Mouse (Mus musculus): Measurements from ENCODE around the gene Rdh7.
"Not testable (repeated sequence)": the region's sequence is repeated elsewhere in the genome, so short reads cannot be mapped to it uniquely, and the experiment has no call there.

Gene Rdh7

DNA sequence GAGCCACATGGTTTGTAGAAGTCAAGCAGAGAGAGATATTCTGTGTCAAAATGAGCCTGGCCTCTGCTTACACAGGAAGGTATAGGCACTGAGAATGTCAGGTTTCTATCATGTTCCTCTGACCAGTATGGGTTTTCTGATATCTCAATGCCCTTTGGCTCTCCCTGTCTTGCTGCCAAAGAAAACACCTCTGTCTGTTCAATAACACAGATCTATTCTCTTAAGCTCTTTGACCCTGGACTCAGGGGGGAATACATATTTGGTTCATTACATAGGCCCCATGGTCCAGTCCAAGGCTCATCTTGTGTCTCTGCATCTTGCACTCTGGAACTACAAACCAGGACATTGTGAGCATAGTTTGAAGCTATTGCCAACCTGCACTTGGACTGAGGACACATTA, at the start of gene Rdh7:
Gene Rdh7, minus strand, starts transcription at position 213 of the 400 bp plus-strand sequence.
- no peak for DNase-seq (ENCODE audit: extremely low read depth, insufficient read length, low spot score)

DNA sequence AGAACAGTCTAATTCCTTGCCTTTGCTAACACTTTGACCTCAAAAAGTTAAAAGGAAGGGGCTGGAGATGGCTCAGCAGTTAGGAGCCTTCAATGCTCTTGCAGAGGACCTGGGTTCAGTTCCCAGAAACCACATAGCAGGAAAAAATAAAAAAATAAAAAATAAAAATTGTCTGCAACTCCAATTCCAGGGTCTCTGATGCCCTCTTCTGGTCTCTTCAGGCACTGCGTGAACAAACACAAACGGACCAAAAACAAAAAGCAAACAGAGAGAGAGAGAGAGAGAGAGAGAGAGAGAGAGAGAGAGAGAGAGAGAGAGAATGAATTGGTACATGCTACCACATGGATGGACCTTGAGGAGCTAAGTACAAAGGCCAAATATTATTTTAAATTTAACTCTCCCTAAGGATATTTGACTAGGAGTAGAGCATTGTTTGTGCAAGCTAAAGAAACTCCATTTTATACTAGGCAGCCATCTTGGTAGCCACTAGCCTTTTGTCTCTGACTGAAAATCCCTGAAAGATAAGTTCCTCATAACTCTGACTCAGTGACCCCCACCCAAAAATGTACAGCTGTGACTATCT, 48.9 kb upstream of the Rdh7 start:
- DNase-seq (ENCODE audit: extremely low read depth, insufficient read length, low spot score): peak; percentile 47

DNA sequence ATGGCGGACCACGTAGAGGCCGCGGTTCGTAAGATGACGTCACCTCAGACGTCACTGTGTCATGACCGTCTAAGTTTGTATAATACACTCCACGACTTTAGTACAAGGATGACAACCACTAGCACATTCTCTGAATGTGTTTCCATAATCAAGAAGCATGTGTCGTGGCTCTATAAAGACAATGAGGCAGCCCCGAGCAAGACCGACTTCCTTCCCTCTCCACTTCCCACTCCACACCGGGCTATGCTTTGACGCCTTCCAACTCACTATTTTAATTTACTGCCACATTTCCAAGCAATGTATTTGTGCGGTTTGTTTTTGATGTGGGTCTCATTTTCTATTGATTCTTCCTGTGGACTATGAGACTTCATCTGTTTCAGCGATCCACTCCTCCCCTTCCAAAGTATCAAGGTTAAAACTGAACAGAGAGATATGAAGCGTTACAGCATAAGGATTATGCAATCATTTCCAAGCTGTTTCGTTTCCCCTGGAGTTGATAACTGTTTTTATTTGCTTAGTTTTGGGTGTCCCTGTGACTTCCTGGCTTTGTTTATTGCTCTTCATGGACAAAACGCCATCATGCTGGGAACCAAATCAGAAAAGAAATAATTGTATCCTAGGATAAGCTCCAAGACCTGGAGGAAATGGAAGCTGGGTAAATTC, 48.3 kb upstream of the Rdh7 start:
- DNase-seq (ENCODE audit: extremely low read depth, insufficient read length, low spot score): no peak

DNA sequence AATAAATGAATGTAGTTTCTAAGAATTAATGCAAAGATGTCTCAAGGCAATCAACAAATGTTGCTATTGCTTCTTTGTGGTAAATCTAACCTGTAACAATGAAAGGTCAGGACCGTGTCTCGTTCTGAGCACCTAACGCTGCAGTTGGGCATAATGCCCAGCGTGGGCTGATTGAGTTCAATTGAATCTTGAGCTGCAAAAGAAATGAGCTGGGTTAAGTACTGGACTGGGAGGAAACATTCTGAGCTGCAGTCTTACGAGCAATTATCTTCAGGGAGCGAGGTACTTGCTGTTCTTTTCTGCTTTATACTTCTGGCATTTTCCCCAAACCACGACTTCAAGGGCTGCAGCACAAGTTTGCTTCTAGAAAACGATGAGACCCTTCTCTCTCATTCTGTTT, 47.7 kb upstream of the Rdh7 start:
- DNase-seq (ENCODE audit: extremely low read depth, insufficient read length, low spot score): no peak

DNA sequence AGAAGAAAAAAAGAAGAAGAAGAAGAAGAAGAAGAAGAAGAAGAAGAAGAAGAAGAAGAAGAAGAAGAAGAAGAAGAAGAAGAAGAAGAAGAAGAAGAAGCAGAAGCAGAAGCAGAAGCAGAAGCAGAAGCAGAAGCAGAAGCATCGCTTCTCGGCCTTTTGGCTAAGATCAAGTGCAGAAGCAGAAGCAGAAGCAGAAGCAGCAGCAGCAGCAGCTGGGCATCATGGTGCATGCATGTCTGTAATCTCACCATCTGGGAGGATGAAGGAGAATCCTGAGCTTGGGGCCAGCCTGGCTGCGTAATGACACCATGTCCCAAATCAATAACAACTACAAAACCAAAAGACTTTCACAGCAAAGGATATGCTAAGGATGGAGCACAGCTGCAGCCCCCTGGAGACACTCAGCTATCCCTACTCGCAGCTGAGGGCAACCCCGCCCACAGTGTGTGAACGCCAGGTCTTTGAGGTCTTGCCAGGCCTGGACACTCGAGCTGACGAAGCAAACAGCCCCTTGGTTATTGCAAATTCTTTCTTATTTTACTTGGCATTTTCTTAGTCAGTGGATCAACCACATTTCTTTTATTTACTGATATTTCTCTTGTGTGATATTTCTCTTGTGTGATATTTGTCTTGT, 43.8 kb upstream of the Rdh7 start:
- DNase-seq (ENCODE audit: extremely low read depth, insufficient read length, low spot score): no peak

DNA sequence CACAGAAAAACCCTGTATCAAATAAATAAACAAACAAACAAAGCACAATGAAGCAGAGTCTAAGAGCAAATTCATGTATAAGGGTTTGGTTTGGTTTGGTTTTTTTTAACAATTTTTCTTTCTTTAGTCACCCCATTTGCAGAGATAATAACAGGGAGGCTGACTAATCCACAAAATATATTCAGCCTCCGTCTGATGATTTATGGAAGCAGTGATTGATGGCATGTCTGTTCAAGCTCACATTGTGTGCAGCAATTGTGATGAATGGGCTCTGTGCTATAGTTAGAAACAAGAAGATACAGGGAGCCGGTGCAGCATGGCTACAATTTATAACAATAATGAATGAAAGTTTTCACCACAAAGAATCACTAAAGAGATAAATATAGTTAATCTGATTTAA, 39.1 kb upstream of the Rdh7 start:
- no peak for DNase-seq (ENCODE audit: extremely low read depth, insufficient read length, low spot score)

DNA sequence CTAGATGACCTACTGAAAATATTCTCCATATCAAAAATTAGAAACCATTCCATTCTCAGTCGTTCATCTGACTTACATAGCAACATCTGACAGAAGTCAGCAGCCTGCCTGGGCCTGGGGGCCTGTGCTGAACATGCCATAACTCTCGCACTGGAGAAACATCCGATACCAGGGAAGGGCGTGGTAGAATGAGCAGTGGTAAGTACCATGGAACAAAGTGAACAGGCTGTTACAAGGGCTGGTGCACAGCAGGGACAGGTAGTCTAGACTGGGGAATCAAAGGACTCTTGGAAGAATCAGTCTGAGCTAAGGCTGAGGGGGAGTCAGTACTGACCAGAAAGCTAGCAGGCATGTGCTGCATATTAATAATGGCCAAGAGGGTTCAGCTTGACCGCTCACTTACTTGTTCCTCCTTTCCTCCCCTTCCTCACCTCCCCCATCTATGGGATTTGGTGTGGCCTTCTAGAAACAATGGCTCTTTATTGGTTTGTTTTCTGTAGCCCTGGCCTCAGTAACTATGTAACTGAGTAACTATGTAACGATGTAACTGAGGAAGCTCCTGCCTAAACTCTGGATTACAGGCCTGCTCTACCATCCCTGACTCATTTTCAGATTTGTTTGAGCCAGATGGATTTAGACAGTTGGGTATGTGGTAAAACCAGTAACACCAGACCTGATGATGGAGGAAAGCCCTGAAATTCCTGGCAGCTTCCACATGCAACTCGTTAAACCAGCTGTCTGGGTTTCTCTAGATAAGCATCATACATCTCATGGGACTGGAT, 36.2 kb upstream of the Rdh7 start:
- DNase-seq (ENCODE audit: extremely low read depth, insufficient read length, low spot score): no peak

DNA sequence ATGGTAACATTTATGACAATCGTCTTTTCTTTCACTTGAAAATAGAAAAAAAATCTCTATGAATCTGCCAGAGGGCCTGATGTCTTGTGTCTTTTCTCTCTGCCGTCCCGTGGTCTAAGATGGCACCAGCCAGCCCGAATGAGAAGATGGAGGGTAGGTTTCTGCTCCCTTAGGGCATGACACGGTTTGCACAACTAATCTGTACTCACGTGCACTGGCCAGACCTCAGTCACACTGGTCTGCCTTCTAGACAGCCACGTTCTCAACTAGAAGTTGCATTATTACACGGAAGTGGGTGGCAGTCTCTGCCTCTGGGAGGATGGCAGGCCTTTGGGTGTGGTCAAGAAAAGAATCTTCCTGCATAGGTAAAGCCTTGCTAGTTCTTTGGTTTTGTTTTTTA, 34.4 kb upstream of the Rdh7 start:
- no peak for DNase-seq (ENCODE audit: extremely low read depth, insufficient read length, low spot score)

DNA sequence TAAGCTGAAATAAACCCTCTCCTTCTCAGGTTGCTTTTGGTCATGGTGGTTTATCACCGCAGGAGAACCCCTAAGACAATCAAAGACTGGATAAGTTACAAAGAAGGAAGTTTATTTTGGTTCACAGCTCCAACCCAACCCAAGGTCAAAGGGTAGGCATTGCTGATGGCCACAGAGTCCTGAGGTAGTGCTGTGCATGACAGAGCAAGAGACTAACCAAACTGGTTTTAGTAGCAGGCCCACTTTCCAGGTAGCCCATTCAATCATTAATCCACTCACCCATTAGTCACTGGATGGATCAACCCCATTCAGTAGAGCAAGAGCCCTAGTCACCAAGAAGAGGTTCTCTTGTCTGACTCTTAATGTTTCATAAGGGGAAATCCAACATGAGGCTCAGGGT, 33.6 kb upstream of the Rdh7 start:
- DNase-seq (ENCODE audit: extremely low read depth, insufficient read length, low spot score): no peak

DNA sequence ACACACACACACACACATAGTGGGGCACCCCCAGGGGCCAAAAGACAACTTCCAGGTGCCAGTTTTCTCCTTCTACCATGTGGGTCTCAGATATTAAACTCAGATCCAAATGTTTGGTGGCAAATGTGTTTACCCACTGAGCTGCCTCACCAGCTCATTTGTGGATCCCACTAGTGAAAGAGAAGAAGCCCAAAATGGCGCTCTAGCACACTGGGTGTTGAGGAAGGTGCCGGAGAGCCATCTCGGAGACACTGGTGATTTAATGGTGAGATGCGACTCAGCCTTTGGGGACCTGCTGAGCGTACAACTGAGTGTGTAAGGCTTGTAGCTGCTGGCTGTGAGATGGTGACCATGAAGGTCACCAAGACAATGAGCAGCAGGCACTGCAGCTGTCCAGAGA, 29.0 kb upstream of the Rdh7 start:
- no peak for DNase-seq (ENCODE audit: extremely low read depth, insufficient read length, low spot score)

DNA sequence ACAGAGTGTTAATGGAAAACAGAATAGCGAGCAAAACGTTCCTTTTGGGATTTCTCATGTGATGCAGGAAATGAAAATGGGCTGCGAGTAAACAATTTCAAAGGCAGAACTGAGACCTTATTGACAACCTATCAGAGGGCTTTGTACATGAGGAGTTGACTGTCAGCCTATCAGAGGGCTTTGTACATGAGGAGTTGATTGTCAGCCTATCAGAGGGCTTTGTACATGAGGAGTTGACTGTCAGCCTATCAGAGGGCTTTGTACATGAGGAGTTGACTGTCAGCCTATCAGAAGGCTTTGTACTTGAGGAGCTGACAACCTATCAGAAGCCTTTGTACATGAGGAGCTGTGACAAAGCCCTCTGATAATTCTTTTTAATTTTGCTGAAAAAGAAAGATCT, 28.6 kb upstream of the Rdh7 start:
- not testable (repeated sequence) for DNase-seq (ENCODE audit: extremely low read depth, insufficient read length, low spot score)

DNA sequence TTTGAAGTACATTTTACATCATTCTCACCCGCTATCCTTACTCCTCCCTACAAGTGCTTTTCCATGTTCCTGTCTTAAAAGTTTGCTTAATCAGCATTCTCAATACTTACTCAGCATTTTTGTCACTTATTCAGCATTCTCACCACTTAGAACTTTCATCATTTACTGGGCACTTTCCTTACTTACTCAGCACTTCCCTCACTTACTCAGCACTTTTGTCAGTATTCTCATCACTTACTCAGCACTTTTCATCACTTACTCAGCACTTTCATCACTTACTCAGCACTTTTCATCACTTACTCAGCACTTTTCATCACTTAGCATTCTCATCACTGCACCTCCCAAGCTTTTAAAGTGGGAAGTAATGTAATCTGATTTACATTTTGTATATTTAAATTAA, 27.0 kb upstream of the Rdh7 start:
- DNase-seq (ENCODE audit: extremely low read depth, insufficient read length, low spot score): no peak

DNA sequence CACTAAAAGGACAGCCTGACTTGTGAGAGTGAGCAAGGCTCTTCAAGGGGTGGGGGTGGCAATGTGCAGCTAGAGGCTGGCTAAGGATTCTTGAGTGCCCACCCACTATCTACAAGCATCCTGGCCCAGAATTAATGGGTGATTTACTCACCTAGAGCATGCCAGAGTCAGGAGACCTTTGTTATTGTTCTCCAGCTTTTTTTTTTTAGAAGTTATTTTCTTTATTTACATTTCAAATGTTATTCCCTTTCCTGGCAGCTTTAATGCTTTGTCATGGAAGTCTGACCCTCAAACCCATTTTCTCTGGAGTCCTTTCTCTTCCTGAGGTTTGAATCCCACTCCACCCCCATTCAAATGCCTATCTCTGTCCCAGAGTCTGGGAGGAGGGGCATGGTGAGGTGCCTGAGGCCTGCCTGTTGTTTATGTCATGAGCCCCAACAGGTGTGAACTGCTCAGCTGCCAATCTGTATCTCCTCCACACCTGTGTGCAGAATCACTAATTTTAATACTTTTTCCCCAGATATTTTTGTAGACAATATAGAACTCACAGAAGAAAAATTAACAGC, 18.9 kb upstream of the Rdh7 start:
- DNase-seq (ENCODE audit: extremely low read depth, insufficient read length, low spot score): no peak

DNA sequence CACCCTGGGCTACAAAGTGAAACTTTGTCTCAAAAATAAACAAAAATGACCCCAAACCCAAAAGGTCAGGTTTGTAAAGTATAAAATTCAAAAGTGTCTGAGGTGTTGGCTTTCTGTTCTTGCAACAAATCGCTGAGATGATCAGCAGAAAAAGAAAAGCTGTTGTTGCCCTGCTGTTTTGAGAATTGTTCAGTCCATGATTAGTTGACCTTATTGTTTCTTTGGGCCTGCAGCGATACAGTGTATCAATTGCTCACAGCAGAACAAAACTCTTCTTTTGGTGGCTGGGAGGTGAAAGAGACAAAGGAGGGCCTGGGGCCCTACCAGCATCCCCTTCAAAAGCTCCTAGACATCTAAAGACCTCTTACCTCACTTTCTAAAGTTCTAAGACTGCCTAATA, 17.5 kb upstream of the Rdh7 start:
- DNase-seq (ENCODE audit: extremely low read depth, insufficient read length, low spot score): no peak

DNA sequence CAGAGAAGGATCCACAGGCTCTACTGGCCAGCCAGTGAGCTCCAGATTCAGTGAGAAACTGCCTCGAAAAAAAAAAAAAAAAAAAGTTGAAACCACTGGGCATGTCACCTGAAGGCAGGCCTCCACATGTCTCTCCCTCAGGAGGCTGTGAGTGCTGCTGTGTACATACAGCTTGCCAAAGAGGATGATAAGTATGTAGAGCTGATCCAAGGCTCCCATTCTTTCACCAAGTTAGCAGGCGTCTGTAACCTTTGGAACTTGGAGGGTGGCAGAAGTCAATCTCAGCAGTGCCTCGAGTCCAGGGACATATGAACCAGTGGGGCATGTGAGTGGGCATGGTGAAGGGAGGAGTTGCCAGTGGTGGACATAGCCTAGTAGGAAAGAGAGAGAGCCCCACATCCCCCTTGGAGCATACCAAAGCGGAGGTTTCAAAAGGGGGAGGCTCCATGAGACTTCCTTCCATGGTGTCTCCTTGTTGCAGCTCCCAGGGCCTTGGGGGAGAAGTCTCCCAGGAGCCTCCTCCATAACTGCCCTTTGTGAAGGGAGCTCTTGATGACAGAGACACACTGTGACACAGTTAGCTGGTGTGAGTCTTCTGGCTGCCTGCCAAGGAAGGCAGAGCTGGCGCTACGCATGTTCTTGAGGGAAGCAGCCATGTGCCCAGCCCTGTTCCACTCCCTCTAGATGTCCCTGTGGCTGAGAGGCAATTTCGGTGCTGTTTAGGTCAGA, 16.3 kb upstream of the Rdh7 start:
- no peak for DNase-seq (ENCODE audit: extremely low read depth, insufficient read length, low spot score)

DNA sequence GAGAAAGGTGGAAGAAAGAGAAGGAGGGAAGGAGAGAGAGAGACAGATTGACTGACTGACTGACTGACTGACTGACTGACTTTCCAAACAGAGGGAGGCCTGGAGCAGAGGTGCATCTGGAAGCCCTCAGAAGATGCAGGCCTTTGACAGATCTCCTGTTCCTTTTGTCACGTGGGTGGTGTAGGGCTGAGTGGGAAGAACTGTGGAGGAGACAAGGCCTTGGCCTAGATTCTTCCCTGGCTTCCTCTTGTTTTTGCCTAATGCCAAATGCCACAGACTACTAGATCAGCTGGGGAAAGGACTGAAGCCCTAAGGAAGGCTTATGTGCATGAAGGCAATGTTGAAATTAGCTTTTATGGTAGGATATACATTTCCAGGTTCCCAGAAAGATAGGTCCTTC, 14.5 kb upstream of the Rdh7 start:
- DNase-seq (ENCODE audit: extremely low read depth, insufficient read length, low spot score): no peak

DNA sequence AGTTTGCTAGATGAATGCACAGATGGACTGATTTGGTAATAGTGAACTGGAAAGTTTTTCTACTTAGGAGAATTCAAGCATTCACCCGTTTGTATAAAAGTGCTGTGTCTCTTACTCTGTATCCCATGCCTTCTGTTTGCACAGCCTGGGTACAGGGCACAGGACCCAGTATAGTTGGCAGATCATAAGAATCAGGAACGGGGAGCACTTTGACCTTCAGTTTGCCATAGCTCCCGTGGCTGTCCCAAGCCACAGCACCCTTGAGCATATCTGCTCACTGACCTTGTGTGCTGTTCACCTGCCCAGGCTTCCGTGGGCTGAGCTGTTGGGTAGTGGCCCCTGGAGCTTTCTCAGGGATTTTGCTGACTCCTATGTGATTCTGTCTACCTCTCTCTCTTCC, 13.1 kb upstream of the Rdh7 start:
- DNase-seq (ENCODE audit: extremely low read depth, insufficient read length, low spot score): no peak

DNA sequence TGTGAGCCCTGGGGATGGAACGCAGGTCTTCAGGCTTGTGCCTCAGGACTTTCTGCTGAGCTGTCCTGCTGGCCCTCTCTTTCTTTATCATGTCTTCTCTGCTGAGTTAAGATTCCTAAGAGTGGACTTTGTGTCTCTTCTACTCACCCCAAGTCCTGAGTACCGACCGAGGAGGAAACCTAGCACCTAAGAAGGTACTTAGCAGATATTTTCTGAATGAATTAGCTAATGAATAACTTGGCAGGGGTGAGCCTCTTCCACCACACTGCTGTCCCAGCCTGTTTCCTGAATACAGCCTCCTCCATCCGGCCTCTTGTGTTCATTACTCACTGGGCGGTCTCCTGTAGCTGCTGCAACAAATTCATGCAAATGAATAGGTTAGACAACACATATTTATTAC, 11.2 kb upstream of the Rdh7 start:
- no peak for DNase-seq (ENCODE audit: extremely low read depth, insufficient read length, low spot score)

DNA sequence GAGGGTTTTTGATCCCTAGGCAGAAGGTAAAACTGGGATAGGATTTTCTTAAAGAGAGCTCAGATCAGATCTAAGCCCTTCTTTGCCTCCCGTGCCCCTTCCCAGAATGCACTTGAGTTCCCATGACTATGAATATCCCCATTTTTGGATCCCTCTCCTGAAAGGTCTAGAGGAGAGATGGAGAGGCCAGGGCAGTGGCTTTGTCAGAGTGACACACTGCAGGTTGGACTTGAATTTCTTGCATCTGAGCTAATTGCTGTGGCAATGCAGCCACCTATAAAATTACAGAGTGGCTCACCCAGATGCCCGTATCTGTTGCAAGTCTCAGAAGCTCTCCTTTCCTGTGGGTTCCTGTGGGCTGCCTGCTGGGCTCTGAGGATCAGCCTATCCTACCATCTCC, 9.6 kb upstream of the Rdh7 start, which contains the start of gene Sdr9c7:
Gene Sdr9c7, plus strand, starts transcription at position 301 of the 400 bp plus-strand sequence.
- DNase-seq (ENCODE audit: extremely low read depth, insufficient read length, low spot score): no peak

DNA sequence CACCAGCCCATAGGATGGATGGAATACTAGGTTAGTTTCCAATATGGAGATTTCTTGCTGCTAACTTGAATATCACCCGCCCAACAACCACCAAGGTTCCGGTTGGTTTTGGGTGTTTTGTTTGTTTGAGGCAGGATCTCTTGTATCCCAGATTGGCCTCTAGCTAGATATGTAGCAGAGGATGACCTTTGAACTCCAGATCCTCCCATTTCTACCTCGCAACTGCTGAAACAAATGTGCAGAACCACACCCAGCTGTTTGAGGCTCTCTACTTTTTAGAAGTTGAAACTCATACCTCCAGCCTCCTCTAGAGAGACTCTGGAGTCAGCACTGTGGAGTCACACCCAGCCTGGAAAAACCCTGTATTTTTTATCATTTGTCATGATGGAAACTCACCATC, 8.9 kb upstream of the Rdh7 start:
- DNase-seq (ENCODE audit: extremely low read depth, insufficient read length, low spot score): no peak

DNA sequence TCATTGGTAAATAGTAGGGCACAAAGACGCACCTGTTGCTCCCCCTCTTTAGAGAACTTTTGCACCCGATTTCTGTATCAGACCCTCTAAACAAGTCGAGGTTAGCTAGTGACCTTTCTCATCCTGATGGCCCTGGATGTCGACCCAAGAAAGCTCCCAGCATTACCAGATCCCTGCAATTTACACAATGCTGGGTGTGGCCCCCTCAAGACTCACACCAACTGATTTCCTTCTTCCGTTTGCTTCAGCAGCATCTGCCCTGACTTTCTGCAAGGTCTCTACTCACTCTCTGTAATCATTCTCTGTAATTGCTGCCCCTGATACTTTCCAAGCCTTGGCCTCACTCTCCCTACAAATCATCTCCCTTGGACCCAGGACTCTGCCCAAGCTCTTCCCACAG, 8.1 kb upstream of the Rdh7 start:
- no peak for DNase-seq (ENCODE audit: extremely low read depth, insufficient read length, low spot score)
